Mouse (Mus musculus) frontal cortex, adult 2 months (tissue): ENCODE results near the gene Cep170b. TPM values are rescaled to one million over a fixed set of nuclear protein-coding genes. Genes with fewer than 3 reads are reported as not detected.

Experiments
- polyA plus RNA-seq: library from polyadenylated mRNA; depleted of rRNA; stranded (reverse); fragments of >200 nt; gene quantifications from 2 replicates; pipeline ENCODE4 v1.2.3, GENCODE M21; 2012; rRNA removed

Cep170b gene
- polyA plus RNA-seq, 1 experiment: 119 TPM

Other genes starting within 250 kb of the Cep170b start
- 0.04 TPM in 2 replicates for gene A530016L24Rik, start 231.0 kb upstream of the Cep170b start, polyA plus RNA-seq
- 116 and 119 TPM in 2 replicates for gene Tmem179, start 203.7 kb upstream of the Cep170b start, polyA plus RNA-seq
- gene Inf2, start 131.7 kb upstream of the Cep170b start, polyA plus RNA-seq: 87.3 and 106 TPM in 2 replicates
- gene Adssl1, start 100.4 kb upstream of the Cep170b start, polyA plus RNA-seq: 32.6 and 33.0 TPM in 2 replicates
- 24.4 and 30.2 TPM in 2 replicates for gene Siva1, start 75.8 kb upstream of the Cep170b start, polyA plus RNA-seq
- gene Akt1, start 45.6 kb upstream of the Cep170b start, polyA plus RNA-seq: 174 and 175 TPM in 2 replicates
- gene Zbtb42, start 41.6 kb upstream of the Cep170b start, polyA plus RNA-seq: 0.90 and 1.4 TPM in 2 replicates
- 14.0 and 20.4 TPM in 2 replicates for gene Pld4, start 40.2 kb downstream of the Cep170b start, polyA plus RNA-seq
- 1.5 and 1.9 TPM in 2 replicates for gene Ahnak2, start 82.2 kb downstream of the Cep170b start, polyA plus RNA-seq
- 13.8 and 14.1 TPM in 2 replicates for gene Clba1, start 88.5 kb downstream of the Cep170b start, polyA plus RNA-seq
- gene Cdca4, start 109.0 kb downstream of the Cep170b start, polyA plus RNA-seq: 10.2 and 10.6 TPM in 2 replicates
- gene Gpr132, start 147.8 kb downstream of the Cep170b start, polyA plus RNA-seq: 0.10 and 0.15 TPM in 2 replicates
- 43.0 and 48.3 TPM in 2 replicates for gene Jag2, start 209.3 kb downstream of the Cep170b start, polyA plus RNA-seq
- gene Nudt14, start 221.7 kb downstream of the Cep170b start, polyA plus RNA-seq: 19.0 and 22.4 TPM in 2 replicates